Mouse (Mus musculus): ENCODE measurements around the gene Ddx19b. TPM values are rescaled to one million over a fixed set of nuclear protein-coding genes. Genes with fewer than 3 reads are reported as not detected.
"Not testable (repeated sequence)": the region's sequence is repeated elsewhere in the genome, so short reads cannot be mapped to it uniquely, and the experiment has no call there.

The Ddx19b gene
- 12.1 and 12.6 TPM in 2 replicates for total RNA-seq (2021)
- long read RNA-seq, experiment 1, full-length matches to known transcripts: 8 of 10 reads
- long read RNA-seq, experiment 1, partial matches to known transcripts: 0 of 10 reads
- long read RNA-seq, experiment 1, other reads (novel, unspliced or antisense): 2 of 10 reads
- long read RNA-seq, experiment 2, full-length matches to known transcripts: 2 of 3 reads
- long read RNA-seq, experiment 2, partial matches to known transcripts: 0 of 3 reads
- long read RNA-seq, experiment 2, other reads (novel, unspliced or antisense): 1 of 3 reads

GRCm38 (mm10) chr8:111031572-111031971, at the start of gene Ddx19b:
Ddx19b (minus strand) TSS chr8:111031751.
- no peak for DNase-seq

- DNase-seq: peak; percentile 66
Measured at GRCm38 (mm10) chr8:111079861-111080271, 48.3 kb upstream of the Ddx19b start.

- DNase-seq: no peak
Measured at GRCm38 (mm10) chr8:111079461-111079860, 47.9 kb upstream of the Ddx19b start.

- DNase-seq: no peak
Measured at GRCm38 (mm10) chr8:111075926-111076325, 44.4 kb upstream of the Ddx19b start.

- not testable (repeated sequence) for DNase-seq
Measured at GRCm38 (mm10) chr8:111068660-111069059, 37.1 kb upstream of the Ddx19b start.

- DNase-seq: peak; percentile 44
Measured at GRCm38 (mm10) chr8:111067439-111067838, 35.9 kb upstream of the Ddx19b start.

GRCm38 (mm10) chr8:111066308-111066707, 34.8 kb upstream of the Ddx19b start:
- peak; percentile 2 for DNase-seq

- DNase-seq: no peak
Measured at GRCm38 (mm10) chr8:111062893-111063292, 31.3 kb upstream of the Ddx19b start.

- DNase-seq: peak; percentile 89
Measured at GRCm38 (mm10) chr8:111062072-111062757, 30.7 kb upstream of the Ddx19b start.

GRCm38 (mm10) chr8:111061688-111062071, 30.1 kb upstream of the Ddx19b start:
- no peak for DNase-seq

- DNase-seq: no peak
Measured at GRCm38 (mm10) chr8:111058946-111059572, 27.5 kb upstream of the Ddx19b start.

- DNase-seq: peak; percentile 77
Measured at GRCm38 (mm10) chr8:111056691-111057293, 25.2 kb upstream of the Ddx19b start.

GRCm38 (mm10) chr8:111056158-111056663, 24.7 kb upstream of the Ddx19b start, which contains the start of gene Exosc6:
Exosc6 (plus strand) TSS chr8:111056339.
- DNase-seq: peak; percentile 94

GRCm38 (mm10) chr8:111055661-111056060, 24.1 kb upstream of the Ddx19b start:
- no peak for DNase-seq

GRCm38 (mm10) chr8:111055031-111055634, 23.6 kb upstream of the Ddx19b start:
- DNase-seq: no peak

- DNase-seq: peak; percentile 77
Measured at GRCm38 (mm10) chr8:111053827-111054518, 22.4 kb upstream of the Ddx19b start.

- DNase-seq: no peak
Measured at GRCm38 (mm10) chr8:111049106-111049505, 17.6 kb upstream of the Ddx19b start.

GRCm38 (mm10) chr8:111048694-111049093, 17.1 kb upstream of the Ddx19b start:
- no peak for DNase-seq

GRCm38 (mm10) chr8:111044003-111044734, 12.6 kb upstream of the Ddx19b start:
- peak; percentile 64 for DNase-seq

- no peak for DNase-seq
Measured at GRCm38 (mm10) chr8:111042546-111042945, 11.0 kb upstream of the Ddx19b start.

- no peak for DNase-seq
Measured at GRCm38 (mm10) chr8:111036591-111036990, 5.0 kb upstream of the Ddx19b start.
